Mouse (Mus musculus) C2C12 (cell line): ENCODE data around the gene Ica1l.

ENCODE experiments used
- CEBPB ChIP-seq: IDR thresholded peaks from one replicate; pipeline ENCODE4 v1.6.1; 2011; ENCODE audit warnings: low read depth, mild to moderate bottlenecking, control low read depth, moderate library complexity
- CTCF ChIP-seq: IDR thresholded peaks from one replicate; pipeline ENCODE4 v1.5.1; 2011; ENCODE audit not compliant: control insufficient read depth, insufficient read depth, insufficient read length
- FOSL1 ChIP-seq: IDR thresholded peaks from one replicate; pipeline ENCODE4 v1.8.0; 2011; ENCODE audit warnings: mild to moderate bottlenecking, low read length; ENCODE audit not compliant: poor library complexity, insufficient read depth, severe bottlenecking
- MAX ChIP-seq: IDR thresholded peaks from one replicate; pipeline ENCODE4 v1.6.1; 2011; ENCODE audit warnings: mild to moderate bottlenecking, control low read depth
- MYOD1 ChIP-seq: IDR thresholded peaks from one replicate; pipeline ENCODE4 v1.6.1; 2011; ENCODE audit warnings: low read depth; ENCODE audit not compliant: control insufficient read depth, insufficient read length
- USF1 ChIP-seq: IDR thresholded peaks from one replicate; pipeline ENCODE4 v1.6.1; 2011; ENCODE audit warnings: low read depth, mild to moderate bottlenecking, control low read depth, moderate library complexity

DNA sequence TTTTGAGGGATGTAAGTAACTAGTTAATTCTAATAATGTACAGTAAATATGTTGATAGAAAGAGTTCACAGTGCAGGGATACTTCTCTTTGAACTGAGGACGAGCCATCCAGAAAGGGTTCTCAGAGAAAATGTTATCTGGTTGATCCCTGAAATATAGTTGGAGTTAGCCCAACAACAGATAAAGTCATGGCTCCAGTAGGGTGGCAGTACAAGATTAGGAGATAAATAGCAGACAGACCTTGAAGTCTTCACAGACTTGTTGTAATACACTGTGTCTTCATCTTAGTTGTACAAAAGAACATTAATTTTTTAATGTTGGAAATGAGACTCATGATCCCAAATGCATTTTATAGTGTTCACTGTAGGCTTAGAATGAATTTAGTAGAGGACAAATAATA is 83.0 kb downstream of the Ica1l start:
- TF ChIP-seq CTCF = no peak
- no peak for TF ChIP-seq MYOD1
- no peak for TF ChIP-seq MAX
- TF ChIP-seq USF1 = no peak
- TF ChIP-seq FOSL1 = no peak
- TF ChIP-seq CEBPB = no peak
